Mouse (Mus musculus) MEL (cell line): ENCODE measurements at regions not wholly inside any gene's neighbourhood (a gene's known extent, or its start where the extent isn't known, plus 50 kb on each side); places are given as distances from the start of the nearest gene placed in this dataset.

Experiments used
- DNase-seq: peaks from one replicate; pipeline ENCODE4 v3.0.0; 2011; ENCODE audit warnings: low read depth, low spot score
- H3K27ac ChIP-seq: 2 replicates; pipeline ENCODE4 v1.5.1; 2012; ENCODE audit warnings: low read depth, mild to moderate bottlenecking, control low read depth, low read length, moderate library complexity; ENCODE audit not compliant: control insufficient read depth
- H3K27me3 ChIP-seq, 2 experiments: fragments of 150-350 bp in 1 of 2; sonication (generic) in 1 of 2; 2 replicates each; pipeline ENCODE4 v1.6.1; 2012; ENCODE audit warnings: low read length in 2 of 2, mild to moderate bottlenecking in 2 of 2, improper control_type of control experiment in 1 of 2, moderate library complexity in 1 of 2; ENCODE audit not compliant: insufficient read depth in 2 of 2, control insufficient read depth in 1 of 2
- H3K36me3 ChIP-seq, 2 experiments: 2 replicates each; pipeline ENCODE4 v1.6.1; 2012 to 2014; ENCODE audit warnings: low read length in 2 of 2, improper control_type of control experiment in 1 of 2, inconsistent platforms in 1 of 2, mild to moderate bottlenecking in 1 of 2; ENCODE audit not compliant: insufficient read depth in 2 of 2, control insufficient read depth in 1 of 2
- H3K4me1 ChIP-seq, 2 experiments: fragments of 150-350 bp in 1 of 2; sonication (generic) in 1 of 2; 2 replicates each; pipeline ENCODE4 v1.6.1; 2012; ENCODE audit warnings: low read length in 2 of 2, improper control_type of control experiment in 1 of 2, mild to moderate bottlenecking in 1 of 2; ENCODE audit not compliant: insufficient read depth in 2 of 2, control insufficient read depth in 1 of 2
- H3K4me3 ChIP-seq, 2 experiments: fragments of 150-350 bp in 1 of 2; sonication (generic) in 1 of 2; 2 replicates each; pipeline ENCODE4 v1.5.1; 2012; ENCODE audit warnings: low read depth in 2 of 2, low read length in 2 of 2, mild to moderate bottlenecking in 2 of 2, moderate library complexity in 2 of 2, control low read depth in 1 of 2, improper control_type of control experiment in 1 of 2; ENCODE audit not compliant: control insufficient read depth in 1 of 2, insufficient read depth in 1 of 2
- H3K79me2 ChIP-seq: 2 replicates; pipeline ENCODE4 v1.6.1; 2012; ENCODE audit warnings: mild to moderate bottlenecking, low read length, moderate library complexity; ENCODE audit not compliant: control insufficient read depth, poor library complexity, insufficient read depth
- H3K9ac ChIP-seq: 2 replicates; pipeline ENCODE4 v1.6.1; 2012; ENCODE audit warnings: low read depth, mild to moderate bottlenecking, control low read depth, low read length, moderate library complexity; ENCODE audit not compliant: control insufficient read depth, poor library complexity, severe bottlenecking
- H3K9me3 ChIP-seq: fragments of 150-350 bp; sonication (generic); replicated peaks from 2 replicates; pipeline ENCODE4 v1.6.1; 2012; ENCODE audit warnings: mild to moderate bottlenecking, low read length, improper control_type of control experiment, moderate library complexity; ENCODE audit not compliant: insufficient read depth
- CHD2 ChIP-seq: IDR thresholded peaks from 2 replicates; pipeline ENCODE4 v1.6.1; 2011; ENCODE audit warnings: low read length, improper control_type of control experiment
- EP300 ChIP-seq, 2 experiments: IDR thresholded peaks; 2 replicates each; pipeline ENCODE4 v1.6.1; 2011; ENCODE audit warnings: improper control_type of control experiment in 2 of 2, low read length in 2 of 2, low read depth in 1 of 2, mild to moderate bottlenecking in 1 of 2
- GATA1 ChIP-seq: IDR thresholded peaks from 2 replicates; pipeline ENCODE4 v1.6.1; 2011; ENCODE audit warnings: low read depth, low read length, improper control_type of control experiment
- JUND ChIP-seq: IDR thresholded peaks from 2 replicates; pipeline ENCODE4 v1.6.1; 2011; ENCODE audit warnings: low read depth, mild to moderate bottlenecking, improper control_type of control experiment, low read length
- KAT2A ChIP-seq: conservative IDR thresholded peaks from 2 replicates; pipeline ENCODE4 v1.6.1; 2012; ENCODE audit warnings: low read depth, low read length, improper control_type of control experiment, inconsistent platforms
- MEF2A ChIP-seq: IDR thresholded peaks from 2 replicates; pipeline ENCODE4 v1.6.1; 2014; ENCODE audit warnings: low read depth, mild to moderate bottlenecking, inconsistent platforms, low read length, improper control_type of control experiment; ENCODE audit not compliant: poor library complexity, insufficient replicate concordance, severe bottlenecking; ENCODE audit errors: extremely low read depth
- MYB ChIP-seq: IDR thresholded peaks from 2 replicates; pipeline ENCODE4 v1.6.1; 2011; ENCODE audit warnings: mild to moderate bottlenecking, low read depth, low read length, improper control_type of control experiment
- NELFE ChIP-seq: IDR thresholded peaks from 2 replicates; pipeline ENCODE4 v1.6.1; 2011; ENCODE audit warnings: low read depth, low read length, improper control_type of control experiment
- POLR2AphosphoS2 ChIP-seq: IDR thresholded peaks from 2 replicates; pipeline ENCODE4 v1.6.1; 2011; ENCODE audit warnings: low read length, improper control_type of control experiment
- POLR2AphosphoS5 ChIP-seq: IDR thresholded peaks from 2 replicates; pipeline ENCODE4 v1.6.1; 2012; ENCODE audit warnings: low read depth, borderline replicate concordance, mild to moderate bottlenecking, inconsistent platforms, low read length, moderate library complexity, mixed read lengths
- RCOR1 ChIP-seq: IDR thresholded peaks from 2 replicates; pipeline ENCODE4 v1.6.1; 2012; ENCODE audit warnings: low read depth, mild to moderate bottlenecking, inconsistent platforms, low read length, improper control_type of control experiment
- SIN3A ChIP-seq: IDR thresholded peaks from 2 replicates; pipeline ENCODE4 v1.6.1; 2012; ENCODE audit warnings: low read length, improper control_type of control experiment, inconsistent platforms
- UBTF ChIP-seq: IDR thresholded peaks from 2 replicates; pipeline ENCODE4 v1.6.1; 2012; ENCODE audit warnings: low read depth, mild to moderate bottlenecking, inconsistent platforms, low read length, improper control_type of control experiment, moderate library complexity, borderline replicate concordance; ENCODE audit not compliant: insufficient read depth
- USF1 ChIP-seq: IDR thresholded peaks from 2 replicates; pipeline ENCODE4 v1.6.1; 2014; ENCODE audit warnings: low read depth, mild to moderate bottlenecking, inconsistent platforms, low read length, improper control_type of control experiment, moderate library complexity
- USF2 ChIP-seq, 2 experiments: IDR thresholded peaks; 2 replicates each; pipeline ENCODE4 v1.6.1; 2011 to 2012; ENCODE audit warnings: improper control_type of control experiment in 2 of 2, low read length in 2 of 2, borderline replicate concordance in 1 of 2, inconsistent platforms in 1 of 2, low read depth in 1 of 2, mild to moderate bottlenecking in 1 of 2; ENCODE audit not compliant: insufficient read depth in 1 of 2
- ZKSCAN1 ChIP-seq: IDR thresholded peaks from 2 replicates; pipeline ENCODE4 v1.6.1; 2012; ENCODE audit warnings: low read depth, mild to moderate bottlenecking, inconsistent platforms, low read length, improper control_type of control experiment, moderate library complexity
- ZMIZ1 ChIP-seq: IDR thresholded peaks from 2 replicates; pipeline ENCODE4 v1.6.1; 2012; ENCODE audit warnings: low read depth, mild to moderate bottlenecking, inconsistent platforms, low read length, improper control_type of control experiment, moderate library complexity

DNA sequence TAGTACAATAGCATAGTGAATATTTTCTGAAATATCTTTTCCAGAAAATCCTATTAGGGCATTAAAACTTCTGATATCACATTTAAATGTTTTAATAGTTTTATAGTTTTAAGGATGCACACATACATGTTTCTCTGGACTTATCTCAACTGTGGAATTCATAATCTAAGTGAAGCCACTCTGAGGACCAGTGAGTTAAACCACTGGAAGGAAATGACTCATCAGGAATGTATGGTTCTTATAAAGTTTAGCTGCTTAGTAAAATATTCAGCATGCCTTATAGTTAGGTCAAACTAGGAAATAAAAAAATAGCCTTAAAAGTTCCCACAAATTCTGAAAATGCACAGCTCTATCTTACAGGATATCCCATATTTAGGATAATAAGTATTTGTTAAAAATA lies 1441.3 kb downstream of the Amy2a5 start:
- DNase-seq: peak; percentile 34
- H3K4me1 ChIP-seq: no peaks in the 10 kb centered on the region
- H3K4me3 ChIP-seq: no peak overlapping the region
- H3K79me2 ChIP-seq: no peaks in the 10 kb centered on the region
- H3K36me3 ChIP-seq: no peaks in the 10 kb centered on the region
- peak; percentile 39; the same call in 1 of the 2 replicates for TF ChIP-seq MYB
- TF ChIP-seq ZMIZ1: no peak
- TF ChIP-seq EP300 (IDR thresholded peaks at IDR 0.05; ENCODE audit: low read depth in 1 of 2, low read length in 2 of 2): peak; percentile 76 to 79
- peak; percentile 54; the same call in 1 of the 2 replicates for TF ChIP-seq GATA1
- no peak for TF ChIP-seq KAT2A
- TF ChIP-seq POLR2AphosphoS2: no peak
- no peak for TF ChIP-seq USF1
- 0 out of 2 replicates have a peak, but pooled peaks have one; percentile 9 for TF ChIP-seq RCOR1
- H3K27me3 ChIP-seq: no peaks in the 10 kb centered on the region
- H3K9me3 ChIP-seq: no peaks in the 10 kb centered on the region
- H3K27ac ChIP-seq: no peak overlapping the region
- H3K9ac ChIP-seq: no peak overlapping the region

DNA sequence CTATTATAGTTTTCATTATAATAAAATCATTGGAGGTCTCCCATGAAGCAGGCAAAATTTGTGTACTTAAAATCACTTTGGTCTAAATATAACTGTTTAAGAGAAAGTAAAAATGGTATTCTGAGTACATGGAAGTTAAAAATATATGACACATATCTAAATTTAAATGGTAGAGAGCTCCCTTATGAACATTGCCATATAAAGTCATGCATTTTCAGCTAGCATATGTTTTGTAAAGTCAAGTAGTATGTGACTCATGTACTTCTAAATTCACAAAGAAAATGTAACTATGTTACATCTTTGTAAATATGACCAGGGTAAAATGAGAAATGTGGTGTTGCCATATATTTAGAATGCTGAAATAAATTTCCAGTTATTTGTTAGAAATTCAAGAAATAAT lies 1442.8 kb downstream of the Amy2a5 start:
- no peak for TF ChIP-seq NELFE
- TF ChIP-seq RCOR1: no peak
- no peak for TF ChIP-seq CHD2
- no peak for TF ChIP-seq MEF2A
- no peak for TF ChIP-seq SIN3A
- no peak for TF ChIP-seq USF2 (IDR thresholded peaks at IDR 0.05; ENCODE audit: borderline replicate concordance in 1 of 2, insufficient read depth in 1 of 2, low read depth in 1 of 2, low read length in 2 of 2)
- TF ChIP-seq UBTF: no peak
- no peak for TF ChIP-seq POLR2AphosphoS2
- TF ChIP-seq ZMIZ1: no peak
- TF ChIP-seq JUND: no peak
- no peak for TF ChIP-seq GATA1
- no peak for TF ChIP-seq POLR2AphosphoS5
- TF ChIP-seq ZKSCAN1: no peak

More for the DNA sequence above, 1442.8 kb downstream of the Amy2a5 start:
- no peaks in the 10 kb centered on the region for H3K27me3 ChIP-seq
- no peaks in the 10 kb centered on the region for H3K79me2 ChIP-seq
- no peak overlapping the region for H3K4me3 ChIP-seq
- H3K9ac ChIP-seq: no peak overlapping the region
- no peak overlapping the region for H3K27ac ChIP-seq
- H3K9me3 ChIP-seq: no peaks in the 10 kb centered on the region
- H3K36me3 ChIP-seq: no peaks in the 10 kb centered on the region
- no peak for DNase-seq
- no peaks in the 10 kb centered on the region for H3K4me1 ChIP-seq
